Mouse (Mus musculus) heart, postnatal 0 days (tissue): Measurements from ENCODE around the gene Cog3. TPM values are rescaled to one million over a fixed set of nuclear protein-coding genes. Genes with fewer than 3 reads are reported as not detected.

Experiments
- ATAC-seq: fragments of 200-750 bp; cut with Nextera tagmentation; 2 replicates; pipeline ENCODE4 v1.8.0; 2017; ENCODE audit warnings: low read depth, moderate number of reproducible peaks, moderate library complexity; ENCODE audit not compliant: insufficient read depth
- DNase-seq: peaks from one replicate; pipeline ENCODE4 v3.0.0-alpha.2; 2016; ENCODE audit warnings: low spot score
- H3K27ac ChIP-seq: fragments of 300-500 bp; sonication (generic); 2 replicates; pipeline ENCODE4 v1.5.1; 2014; ENCODE audit warnings: low read depth, mild to moderate bottlenecking
- H3K27me3 ChIP-seq: fragments of 300-500 bp; sonication (generic); 2 replicates; pipeline ENCODE4 v1.6.1; 2014; ENCODE audit warnings: low read length, mixed read lengths; ENCODE audit not compliant: control insufficient read depth, insufficient read depth
- H3K36me3 ChIP-seq: fragments of 300-500 bp; sonication (generic); replicated peaks from 2 replicates; pipeline ENCODE4 v1.6.1; 2014; ENCODE audit warnings: low read length, mixed read lengths; ENCODE audit not compliant: control insufficient read depth, insufficient read depth
- H3K4me1 ChIP-seq: fragments of 300-500 bp; sonication (generic); 2 replicates; pipeline ENCODE4 v1.6.1; 2014; ENCODE audit warnings: antibody characterized with exemption; ENCODE audit not compliant: control insufficient read depth, insufficient read depth
- H3K4me2 ChIP-seq: fragments of 300-500 bp; sonication (generic); 2 replicates; pipeline ENCODE4 v1.6.1; 2014; ENCODE audit warnings: low read depth, mild to moderate bottlenecking, low read length, moderate library complexity
- H3K4me3 ChIP-seq: fragments of 300-500 bp; sonication (generic); 2 replicates; pipeline ENCODE4 v1.5.1; 2014; ENCODE audit warnings: low read depth, low read length
- H3K9ac ChIP-seq: fragments of 300-500 bp; sonication (generic); replicated peaks from 2 replicates; pipeline ENCODE4 v1.6.1; 2014; ENCODE audit warnings: low read depth, low read length, mixed read lengths
- H3K9me3 ChIP-seq: fragments of 300-500 bp; sonication (generic); replicated peaks from 2 replicates; pipeline ENCODE4 v1.6.1; 2016; ENCODE audit warnings: low read length; ENCODE audit not compliant: control insufficient read depth
- CTCF ChIP-seq: IDR thresholded peaks from 2 replicates; pipeline ENCODE4 v1.5.1; 2016; ENCODE audit warnings: antibody characterized with exemption, control low read depth, low read depth
- EP300 ChIP-seq: IDR thresholded peaks from 2 replicates; pipeline ENCODE4 v1.6.1; 2016; ENCODE audit warnings: antibody characterized with exemption, low read depth
- WGBS: fragments of 180-500 bp; shearing (Covaris S2); extraction: QIAGEN DNeasy Blood & Tissue Kit; methylation state at CpG from one replicate; pipeline ENCODE4 v1.1.7; 2014; 5-methylcytosine and 5-hydroxymethylcytosine counted together
- polyA plus RNA-seq: library from polyadenylated mRNA; unstranded; fragments of >200 nt; fragmentation: Nextera tagmentation; extraction: Ambion mirVana; gene quantifications from 2 replicates; pipeline ENCODE4 v1.2.1, GENCODE M21; 2015
- total RNA-seq: library from RNA; depleted of rRNA; stranded (reverse); fragments of >200 nt; gene quantifications from 2 replicates; pipeline ENCODE4 v1.2.3, GENCODE M21; 2014; ENCODE audit warnings: low replicate concordance

The Cog3 gene
- total and polyA plus RNA-seq, 2 experiments from 2014 or later, result 8.6 to 12.9 TPM

DNA sequence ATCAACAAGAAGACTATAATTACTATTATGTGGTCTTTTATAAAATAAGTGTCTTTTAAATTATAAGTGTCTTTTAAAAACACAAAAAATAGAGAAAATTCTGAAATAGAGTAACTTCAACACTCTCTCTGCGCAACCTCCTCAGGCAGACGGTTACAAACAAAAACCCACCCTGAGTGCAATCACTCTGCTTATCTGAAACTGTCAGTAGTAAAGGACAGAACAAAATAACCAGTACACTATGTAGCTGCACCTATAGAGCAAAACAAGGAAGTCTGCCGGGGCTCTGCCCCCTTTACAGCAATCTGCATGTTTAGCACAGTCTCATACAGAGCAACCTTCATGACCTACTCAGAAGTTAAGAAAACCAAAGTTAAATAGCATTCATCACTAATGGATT is 12.4 kb downstream of the Cog3 start:
- no peak overlapping the region for H3K4me2 ChIP-seq
- TF ChIP-seq CTCF, result no peak
- TF ChIP-seq EP300, result no peak
- no peaks in the 10 kb centered on the region for H3K4me1 ChIP-seq
- DNase-seq (no peak), ATAC-seq (no peak)
- H3K36me3 ChIP-seq, result peaks cover 71% of the 10 kb centered on the region
- no peak overlapping the region for H3K4me3 ChIP-seq
- no peaks in the 10 kb centered on the region for H3K27me3 ChIP-seq
- no peak overlapping the region for H3K27ac ChIP-seq
- no peak overlapping the region for H3K9ac ChIP-seq
- 67% methylated on average over 3 of the region's 3 CpGs for WGBS
- no peaks in the 10 kb centered on the region for H3K9me3 ChIP-seq

DNA sequence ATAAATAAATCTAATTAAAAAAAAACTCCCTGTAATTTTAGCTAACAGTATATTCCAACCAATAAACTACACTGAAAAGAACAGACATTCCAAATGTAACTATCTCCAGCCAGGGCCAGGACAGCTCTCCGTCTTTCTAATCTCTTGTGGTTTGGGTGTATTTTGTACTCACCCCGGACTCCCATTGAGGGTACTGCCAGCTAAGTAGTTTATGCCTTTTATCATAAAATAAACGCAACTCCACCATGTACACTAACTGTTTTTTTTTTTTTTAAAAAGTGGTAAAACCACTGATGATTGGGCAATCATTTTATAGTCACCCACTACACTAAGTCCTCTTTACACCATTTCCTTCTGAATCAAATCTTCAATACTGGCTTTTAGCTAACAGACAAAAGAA is 18.7 kb downstream of the Cog3 start:
- Histone ChIP-seq H3K4me2 (no peak overlapping the region), H3K27me3 (no peaks in the 10 kb centered on the region), H3K4me1 (no peaks in the 10 kb centered on the region), H3K9ac (no peak overlapping the region), H3K36me3 (peaks cover 83% of the 10 kb centered on the region), H3K4me3 (no peak overlapping the region), H3K27ac (no peak overlapping the region), H3K9me3 (no peaks in the 10 kb centered on the region)
- ATAC-seq (no peak), DNase-seq (no peak)
- 88% methylated on average over 3 of the region's 3 CpGs for WGBS
- no peak for TF ChIP-seq EP300
- TF ChIP-seq CTCF, result no peak

DNA sequence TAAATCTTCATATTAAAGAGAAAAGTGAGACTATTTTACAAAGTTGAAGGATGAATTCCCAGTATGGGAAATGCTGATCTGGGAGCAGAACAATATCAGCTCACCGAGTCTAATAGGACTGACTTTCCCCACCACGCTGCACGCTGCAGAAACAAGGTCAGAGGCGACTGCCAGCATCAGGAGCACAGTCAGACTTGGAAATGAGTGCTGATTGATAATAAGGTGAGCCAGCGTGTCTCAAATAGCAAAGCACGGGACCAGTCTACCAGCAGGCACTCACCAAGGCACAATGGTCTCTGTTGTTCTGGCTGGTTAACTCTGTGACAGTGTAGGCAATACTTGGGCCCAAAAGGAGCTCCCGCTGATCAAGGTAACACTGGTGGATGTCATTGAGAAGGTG is 21.7 kb downstream of the Cog3 start:
- Histone ChIP-seq H3K4me2 (no peak overlapping the region), H3K4me1 (no peaks in the 10 kb centered on the region), H3K27ac (no peak overlapping the region), H3K4me3 (no peak overlapping the region), H3K9me3 (no peaks in the 10 kb centered on the region), H3K9ac (no peak overlapping the region), H3K27me3 (no peaks in the 10 kb centered on the region), H3K36me3 (peaks cover 88% of the 10 kb centered on the region)
- ATAC-seq (no peak), DNase-seq (no peak)
- no peak for TF ChIP-seq CTCF
- WGBS, result 81% methylated on average over 7 of the region's 7 CpGs

DNA sequence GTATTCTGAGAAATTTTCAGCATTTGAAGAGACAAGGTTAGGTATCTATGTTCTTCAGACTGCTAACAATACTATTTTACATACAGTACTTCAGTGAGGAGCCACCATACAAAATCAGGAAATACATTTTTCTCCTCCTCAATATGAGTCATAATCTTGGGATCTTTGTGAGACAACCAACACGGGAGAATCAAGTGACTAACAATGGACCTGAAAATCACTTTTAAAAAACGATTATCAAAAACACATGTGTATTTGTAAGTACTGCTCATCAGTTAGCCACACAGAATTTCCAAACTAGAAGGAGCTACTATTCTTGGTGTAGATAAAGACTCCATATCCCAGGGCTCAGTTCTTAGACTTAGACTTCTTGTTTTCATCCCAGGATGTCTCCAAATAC is 23.0 kb downstream of the Cog3 start:
- H3K4me1 ChIP-seq, result no peaks in the 10 kb centered on the region
- no peak for DNase-seq
- H3K9me3 ChIP-seq, result no peaks in the 10 kb centered on the region
- peaks cover 87% of the 10 kb centered on the region for H3K36me3 ChIP-seq
- TF ChIP-seq EP300, result no peak
- no peak for TF ChIP-seq CTCF
- no peaks in the 10 kb centered on the region for H3K27me3 ChIP-seq
- 65% methylated on average over 2 of the region's 2 CpGs for WGBS
- H3K27ac ChIP-seq, result no peak overlapping the region
- ATAC-seq, result no peak
- H3K9ac ChIP-seq, result no peak overlapping the region
- no peak overlapping the region for H3K4me3 ChIP-seq
- H3K4me2 ChIP-seq, result no peak overlapping the region

- H3K4me3 ChIP-seq, result no peak overlapping the region
- H3K36me3 ChIP-seq, result peaks cover 83% of the 10 kb centered on the region
- H3K27me3 ChIP-seq, result no peaks in the 10 kb centered on the region
Observed at GRCm38 (mm10) chr14:75728111-75728510, 26.2 kb downstream of the Cog3 start.

GRCm38 (mm10) chr14:75727046-75727445 is 27.3 kb downstream of the Cog3 start:
- peaks cover 4% of the 10 kb centered on the region; the same call in 1 of the 2 replicates for H3K4me1 ChIP-seq
- no peaks in the 10 kb centered on the region for H3K9me3 ChIP-seq
- no peak overlapping the region for H3K4me2 ChIP-seq
- peaks cover 78% of the 10 kb centered on the region for H3K36me3 ChIP-seq
- peak; percentile 57 for ATAC-seq
- no peak for TF ChIP-seq EP300
- peak; percentile 56 for TF ChIP-seq CTCF
- 55% methylated on average over 4 of the region's 4 CpGs for WGBS
- H3K27me3 ChIP-seq, result no peaks in the 10 kb centered on the region
- H3K9ac ChIP-seq, result no peak overlapping the region
- H3K27ac ChIP-seq, result no peak overlapping the region
- peak; percentile 47 for DNase-seq
- H3K4me3 ChIP-seq, result no peak overlapping the region

More at GRCm38 (mm10) chr14:75728111-75728510, 26.2 kb downstream of the Cog3 start:
- DNase-seq (no peak), ATAC-seq (no peak)
- Histone ChIP-seq H3K27ac (no peak overlapping the region), H3K9ac (no peak overlapping the region), H3K4me2 (no peak overlapping the region), H3K4me1 (peaks cover 4% of the 10 kb centered on the region; the same call in 1 of the 2 replicates), H3K9me3 (no peaks in the 10 kb centered on the region)
- no peak for TF ChIP-seq CTCF
- TF ChIP-seq EP300, result no peak
- whole genome bisulfite sequencing, result 89% methylated on average over 5 of the region's 5 CpGs
